Mouse (Mus musculus) olfactory bulb, adult 2 months (tissue): ENCODE results near the gene E130114P18Rik.

Source experiments
- CTCF ChIP-seq: fragments of 200-500 bp; IDR thresholded peaks from 2 replicates; pipeline ENCODE4 v1.5.1; 2012; ENCODE audit warnings: low read depth, mild to moderate bottlenecking, low read length, moderate library complexity; ENCODE audit not compliant: insufficient read depth
- POLR2A ChIP-seq: fragments of 200-500 bp; IDR thresholded peaks from 2 replicates; pipeline ENCODE4 v1.6.1; 2012; ENCODE audit warnings: mild to moderate bottlenecking, low read depth, low read length, moderate library complexity; ENCODE audit not compliant: insufficient read depth

DNA sequence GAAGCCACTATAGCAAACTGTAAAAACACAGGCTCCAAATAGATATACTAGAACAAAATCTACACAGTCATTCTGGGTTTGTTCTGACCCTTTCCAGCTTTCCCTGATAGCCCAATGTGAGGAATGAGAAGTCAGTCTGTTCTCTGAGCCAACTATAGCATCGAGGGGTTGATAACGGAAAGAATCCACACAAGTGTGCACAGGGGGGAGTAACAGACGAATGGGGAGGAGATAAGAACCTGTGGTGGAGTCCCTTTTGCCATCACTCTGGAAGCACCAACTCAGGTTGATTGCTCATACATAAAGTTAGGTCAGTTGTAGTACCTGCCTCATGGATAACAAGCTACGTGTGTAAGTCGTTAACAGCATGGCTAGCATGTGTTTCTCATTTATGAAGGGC is 184.0 kb downstream of the E130114P18Rik start:
- no peak for TF ChIP-seq POLR2A
- TF ChIP-seq CTCF, result no peak
